Mouse (Mus musculus) forebrain, embryonic 11.5 days (tissue): ENCODE measurements around the gene Dusp22. TPM values are rescaled to one million over a fixed set of nuclear protein-coding genes. Genes with fewer than 3 reads are reported as not detected.

ENCODE experiments used
- ATAC-seq: fragments of 200-750 bp; cut with Nextera tagmentation; replicated peaks from 2 replicates; pipeline ENCODE4 v1.8.0; 2017; ENCODE audit warnings: moderate TSS enrichment; ENCODE audit not compliant: low FRiP score
- DNase-seq: peaks from one replicate; pipeline ENCODE4 v3.0.0-alpha.2; 2017; ENCODE audit warnings: low spot score
- H3K27ac ChIP-seq: fragments of 300-500 bp; sonication (generic); 2 replicates; pipeline ENCODE4 v1.5.1; 2014; ENCODE audit warnings: low read depth, low read length
- H3K27me3 ChIP-seq: fragments of 300-500 bp; sonication (generic); 2 replicates; pipeline ENCODE4 v1.6.1; 2014; ENCODE audit warnings: mild to moderate bottlenecking, low read length, mixed read lengths; ENCODE audit not compliant: control insufficient read depth, insufficient read depth
- H3K36me3 ChIP-seq: fragments of 300-500 bp; sonication (generic); 2 replicates; pipeline ENCODE4 v1.6.1; 2014; ENCODE audit warnings: mild to moderate bottlenecking, low read length, moderate library complexity, mixed read lengths; ENCODE audit not compliant: control insufficient read depth, insufficient read depth
- H3K4me1 ChIP-seq: fragments of 300-500 bp; sonication (generic); replicated peaks from 2 replicates; pipeline ENCODE4 v1.6.1; 2014; ENCODE audit warnings: low read length, mixed read lengths; ENCODE audit not compliant: control insufficient read depth, insufficient read depth
- H3K4me2 ChIP-seq: fragments of 300-500 bp; sonication (generic); 2 replicates; pipeline ENCODE4 v1.6.1; 2014; ENCODE audit warnings: low read depth, mild to moderate bottlenecking, low read length, moderate library complexity, mixed read lengths; ENCODE audit not compliant: severe bottlenecking
- H3K4me3 ChIP-seq: fragments of 300-500 bp; sonication (generic); 2 replicates; pipeline ENCODE4 v1.5.1; 2014; ENCODE audit warnings: low read depth, low read length
- H3K9ac ChIP-seq: fragments of 300-500 bp; sonication (generic); 2 replicates; pipeline ENCODE4 v1.6.1; 2014; ENCODE audit warnings: low read length
- H3K9me3 ChIP-seq: fragments of 300-500 bp; sonication (generic); 2 replicates; pipeline ENCODE4 v1.6.1; 2016; ENCODE audit warnings: low read length, mixed read lengths; ENCODE audit not compliant: control insufficient read depth
- WGBS: fragments of 180-500 bp; shearing (Covaris S2); extraction: QIAGEN DNeasy Blood & Tissue Kit; methylation state at CpG from one replicate; pipeline ENCODE4 v1.1.7; 2014; 5-methylcytosine and 5-hydroxymethylcytosine counted together
- polyA plus RNA-seq: library from polyadenylated mRNA; unstranded; fragments of >200 nt; fragmentation: Nextera tagmentation; extraction: Ambion mirVana; gene quantifications from 2 replicates; pipeline ENCODE4 v1.2.1, GENCODE M21; 2014

Gene Dusp22
- polyA plus RNA-seq, 1 experiment from 2014 or later = 16.5 TPM

- Histone ChIP-seq H3K4me3 (no peak overlapping the region), H3K9me3 (no peaks in the 10 kb centered on the region), H3K4me2 (no peak overlapping the region), H3K9ac (no peak overlapping the region), H3K36me3 (no peaks in the 10 kb centered on the region), H3K27ac (no peak overlapping the region), H3K27me3 (no peaks in the 10 kb centered on the region), H3K4me1 (no peaks in the 10 kb centered on the region)
- DNase-seq (no peak), ATAC-seq (no peak)
- 83% methylated on average over 4 of the region's 4 CpGs for WGBS
Measured at GRCm38 (mm10) chr13:30715573-30715972, 55.8 kb downstream of the Dusp22 start.

DNA sequence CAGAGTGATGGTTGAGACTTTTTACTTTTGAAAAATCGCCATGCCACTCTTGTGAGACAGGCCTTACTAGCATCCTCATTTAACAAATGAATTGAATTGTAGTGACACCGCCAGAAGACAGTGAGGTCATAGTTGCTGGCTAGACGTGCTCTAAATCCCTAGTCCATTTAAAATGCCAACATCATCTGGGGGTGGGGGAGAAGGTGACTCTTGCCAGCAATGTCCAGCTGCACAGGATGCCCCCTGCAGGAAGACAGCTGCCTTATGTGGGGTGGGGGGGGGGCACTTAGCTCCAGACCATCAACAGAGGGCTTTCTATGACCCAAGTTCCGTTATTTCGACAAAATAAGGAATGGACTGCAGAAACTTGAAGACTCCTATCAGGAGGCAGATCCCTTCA, 56.8 kb downstream of the Dusp22 start:
- no peak overlapping the region for H3K27ac ChIP-seq
- H3K4me1 ChIP-seq = no peaks in the 10 kb centered on the region
- H3K27me3 ChIP-seq = no peaks in the 10 kb centered on the region
- WGBS = 73% methylated on average over 5 of the region's 5 CpGs
- DNase-seq (no peak), ATAC-seq (no peak)
- no peak overlapping the region for H3K4me3 ChIP-seq
- H3K9me3 ChIP-seq = no peaks in the 10 kb centered on the region
- H3K9ac ChIP-seq = no peak overlapping the region
- H3K4me2 ChIP-seq = no peak overlapping the region
- no peaks in the 10 kb centered on the region for H3K36me3 ChIP-seq

DNA sequence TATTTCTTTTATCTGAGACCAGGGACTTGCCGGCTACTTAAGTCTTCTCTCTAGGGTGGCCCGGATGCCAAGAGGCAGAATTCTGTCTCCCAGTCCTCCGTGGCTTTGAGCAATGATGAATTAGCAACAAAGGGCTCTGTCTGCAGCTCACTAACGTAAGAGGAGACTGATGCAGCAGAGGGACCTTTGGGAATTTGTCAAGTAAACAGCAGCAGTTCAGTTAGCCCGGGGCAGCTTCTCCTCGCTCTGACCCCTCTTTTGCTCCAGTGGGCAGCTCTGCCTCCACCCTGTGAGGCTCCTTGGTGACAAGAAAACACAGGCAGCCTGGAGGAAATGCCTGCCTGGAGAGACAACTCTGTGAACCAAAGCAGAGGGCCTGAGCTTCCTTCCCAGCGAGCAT, 62.8 kb downstream of the Dusp22 start:
- H3K9me3 ChIP-seq = no peaks in the 10 kb centered on the region
- 0 out of 2 replicates have a peak, but pooled peaks cover 4% of the 10 kb centered on the region for H3K4me1 ChIP-seq
- H3K36me3 ChIP-seq = no peaks in the 10 kb centered on the region
- WGBS = 18% methylated on average over 7 of the region's 7 CpGs
- ATAC-seq (no peak), DNase-seq (peak; percentile 55)
- H3K27ac ChIP-seq = no peak overlapping the region
- H3K9ac ChIP-seq = no peak overlapping the region; the same call in 1 of the 2 replicates
- no peaks in the 10 kb centered on the region for H3K27me3 ChIP-seq
- no peak overlapping the region for H3K4me3 ChIP-seq
- 0 out of 2 replicates have a peak overlapping the region, but pooled peaks have one; percentile 11 for H3K4me2 ChIP-seq

GRCm38 (mm10) chr13:30723258-30723657, 63.5 kb downstream of the Dusp22 start:
- Histone ChIP-seq H3K36me3 (no peaks in the 10 kb centered on the region), H3K4me2 (no peak overlapping the region), H3K9ac (no peak overlapping the region), H3K27me3 (no peaks in the 10 kb centered on the region), H3K27ac (no peak overlapping the region), H3K9me3 (no peaks in the 10 kb centered on the region), H3K4me3 (no peak overlapping the region), H3K4me1 (0 out of 2 replicates have a peak, but pooled peaks cover 4% of the 10 kb centered on the region)
- ATAC-seq = no peak
- WGBS = 70% methylated on average over 5 of the region's 5 CpGs
- no peak for DNase-seq

DNA sequence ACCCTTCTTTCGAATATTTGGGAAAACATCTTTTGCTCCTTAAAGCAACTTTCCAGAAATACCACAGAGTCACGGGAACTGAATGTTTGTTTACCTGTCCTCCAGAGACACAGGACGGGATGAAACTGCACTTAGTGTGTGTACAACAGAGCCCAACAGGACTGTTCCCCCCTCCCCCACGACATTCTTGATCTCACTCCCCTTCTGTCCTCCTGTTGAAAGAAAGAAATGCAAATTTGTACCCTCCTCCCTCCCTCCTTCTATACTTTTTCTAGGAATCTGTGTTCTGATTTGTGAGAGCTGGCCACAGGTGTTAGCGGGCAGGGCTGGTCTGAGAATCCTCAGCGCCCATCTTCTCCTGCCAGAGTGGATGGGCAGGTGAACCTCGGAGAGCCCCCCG, 64.1 kb downstream of the Dusp22 start:
- no peak for ATAC-seq
- no peak for DNase-seq
- 62% methylated on average over 8 of the region's 8 CpGs for WGBS

GRCm38 (mm10) chr13:30724691-30725271, 65.0 kb downstream of the Dusp22 start:
- H3K27me3 ChIP-seq = no peaks in the 10 kb centered on the region
- no peaks in the 10 kb centered on the region for H3K9me3 ChIP-seq
- 0 out of 2 replicates have a peak, but pooled peaks cover 4% of the 10 kb centered on the region for H3K4me1 ChIP-seq
- DNase-seq (no peak), ATAC-seq (no peak)
- 31% methylated on average over 7 of the region's 7 CpGs for WGBS
- no peak overlapping the region for H3K4me3 ChIP-seq
- no peak overlapping the region for H3K4me2 ChIP-seq
- no peak overlapping the region for H3K9ac ChIP-seq
- no peaks in the 10 kb centered on the region for H3K36me3 ChIP-seq
- no peak overlapping the region for H3K27ac ChIP-seq

More for the DNA sequence above, 64.1 kb downstream of the Dusp22 start:
- no peaks in the 10 kb centered on the region for H3K9me3 ChIP-seq
- 0 out of 2 replicates have a peak, but pooled peaks cover 4% of the 10 kb centered on the region for H3K4me1 ChIP-seq
- no peak overlapping the region for H3K4me3 ChIP-seq
- no peaks in the 10 kb centered on the region for H3K27me3 ChIP-seq
- H3K9ac ChIP-seq = no peak overlapping the region
- H3K27ac ChIP-seq = no peak overlapping the region
- H3K4me2 ChIP-seq = no peak overlapping the region
- H3K36me3 ChIP-seq = no peaks in the 10 kb centered on the region

GRCm38 (mm10) chr13:30726879-30727278, 67.1 kb downstream of the Dusp22 start:
- Histone ChIP-seq H3K4me3 (no peak overlapping the region), H3K36me3 (no peaks in the 10 kb centered on the region), H3K9me3 (no peaks in the 10 kb centered on the region), H3K9ac (no peak overlapping the region), H3K27me3 (no peaks in the 10 kb centered on the region), H3K4me2 (no peak overlapping the region), H3K4me1 (0 out of 2 replicates have a peak, but pooled peaks cover 4% of the 10 kb centered on the region), H3K27ac (no peak overlapping the region)
- ATAC-seq = no peak
- WGBS = 93% methylated on average over 4 of the region's 4 CpGs
- DNase-seq = no peak

DNA sequence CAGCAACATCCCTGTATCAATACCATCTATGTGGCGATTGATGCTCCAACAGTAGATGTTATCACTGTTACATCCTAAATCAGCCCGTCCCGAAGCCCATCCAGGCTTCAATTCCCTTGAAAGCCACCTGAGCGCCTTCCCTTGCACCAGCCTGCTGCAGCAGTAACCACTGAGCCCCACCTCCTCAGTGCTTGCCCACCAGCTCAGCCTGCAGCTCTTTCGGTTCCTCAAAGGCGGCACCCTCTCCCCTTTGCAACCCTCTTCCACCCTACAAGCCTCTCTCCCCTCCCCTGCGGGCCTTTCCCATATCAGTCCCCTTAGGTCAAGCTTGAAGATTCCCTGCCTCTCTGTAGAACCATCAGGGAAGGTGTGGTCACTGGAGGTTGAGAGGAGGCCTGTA, 68.4 kb downstream of the Dusp22 start:
- no peak overlapping the region for H3K9ac ChIP-seq
- H3K36me3 ChIP-seq = no peaks in the 10 kb centered on the region
- 91% methylated on average over 7 of the region's 7 CpGs for WGBS
- DNase-seq (no peak), ATAC-seq (no peak)
- no peak overlapping the region for H3K27ac ChIP-seq
- no peaks in the 10 kb centered on the region for H3K9me3 ChIP-seq
- H3K4me3 ChIP-seq = no peak overlapping the region
- no peak overlapping the region for H3K4me2 ChIP-seq
- H3K27me3 ChIP-seq = no peaks in the 10 kb centered on the region
- H3K4me1 ChIP-seq = no peaks in the 10 kb centered on the region

DNA sequence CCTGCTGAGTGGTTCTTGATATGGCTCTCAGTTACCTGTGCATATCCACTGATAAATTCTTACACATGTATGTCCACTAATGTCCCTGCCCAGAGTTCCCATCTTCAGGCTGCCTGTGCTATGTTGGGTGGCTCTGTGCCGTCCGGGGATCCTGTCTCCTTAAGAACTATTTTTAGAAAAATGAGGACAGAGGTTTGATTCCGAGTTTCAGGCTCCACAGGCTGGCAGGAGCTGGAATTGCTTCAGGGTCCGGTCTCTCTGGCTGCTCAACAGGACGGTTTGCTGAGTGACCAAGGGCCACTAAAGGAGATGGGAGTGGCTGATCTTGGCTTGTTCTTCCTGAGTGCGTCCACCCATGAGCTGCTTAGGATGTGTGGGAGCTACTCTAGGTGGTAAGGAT, 69.4 kb downstream of the Dusp22 start:
- Histone ChIP-seq H3K27me3 (no peaks in the 10 kb centered on the region), H3K4me2 (no peak overlapping the region), H3K27ac (no peak overlapping the region), H3K4me1 (no peaks in the 10 kb centered on the region), H3K9me3 (no peaks in the 10 kb centered on the region), H3K36me3 (no peaks in the 10 kb centered on the region), H3K4me3 (no peak overlapping the region), H3K9ac (no peak overlapping the region)
- no peak for ATAC-seq
- DNase-seq = no peak
- WGBS = 56% methylated on average over 6 of the region's 6 CpGs
